Mouse (Mus musculus) E14TG2a.4 (cell line): ENCODE measurements around the gene Tedc2.

Experiments used
- CTCF ChIP-seq: conservative IDR thresholded peaks from 2 replicates; pipeline ENCODE4 v1.5.1; 2014; ENCODE audit warnings: low read length
- NANOG ChIP-seq: IDR thresholded peaks from 2 replicates; pipeline ENCODE4 v1.6.1; 2014; ENCODE audit warnings: borderline replicate concordance, low read length, mixed read lengths
- POU5F1 ChIP-seq: IDR thresholded peaks from 2 replicates; pipeline ENCODE4 v1.6.1; 2014; ENCODE audit warnings: low read length, borderline replicate concordance

DNA sequence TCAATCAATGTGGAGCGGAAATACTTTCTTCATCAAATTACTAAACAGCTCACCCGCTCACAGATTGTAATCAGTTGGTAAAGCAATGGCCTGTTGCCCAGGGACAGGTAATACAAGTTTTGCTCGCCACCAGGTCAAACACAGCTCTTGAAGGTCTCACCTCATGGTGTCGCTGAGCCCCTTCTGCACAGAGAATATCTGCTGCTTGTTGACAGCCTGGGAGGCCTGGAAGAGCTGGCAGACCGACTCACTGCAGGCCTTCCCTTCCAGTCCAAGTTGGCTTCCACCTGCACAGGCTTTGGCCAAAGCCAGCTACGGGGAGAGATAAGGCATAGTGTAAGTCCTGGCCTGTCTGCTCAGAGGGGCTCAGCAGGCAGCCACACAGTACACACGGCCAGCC is 16.3 kb upstream of the Tedc2 start:
- no peak for TF ChIP-seq CTCF
- TF ChIP-seq NANOG: no peak
- TF ChIP-seq POU5F1: no peak
